Mouse (Mus musculus) forebrain, embryonic 12.5 days (tissue): ENCODE measurements around the gene 4921524J17Rik. TPM values are rescaled to one million over a fixed set of nuclear protein-coding genes. Genes with fewer than 3 reads are reported as not detected.

Experiments
- ATAC-seq: fragments of 200-750 bp; cut with Nextera tagmentation; 2 replicates; pipeline ENCODE4 v1.8.0; 2017; ENCODE audit warnings: moderate TSS enrichment; ENCODE audit not compliant: low FRiP score
- H3K27ac ChIP-seq: fragments of 300-500 bp; sonication (generic); 2 replicates; pipeline ENCODE4 v1.5.1; 2016; ENCODE audit warnings: mild to moderate bottlenecking
- H3K27me3 ChIP-seq: fragments of 300-500 bp; sonication (generic); 2 replicates; pipeline ENCODE4 v1.6.1; 2016; ENCODE audit warnings: mild to moderate bottlenecking
- H3K36me3 ChIP-seq: fragments of 300-500 bp; sonication (generic); replicated peaks from 2 replicates; pipeline ENCODE4 v1.6.1; 2016; ENCODE audit warnings: mild to moderate bottlenecking
- H3K4me1 ChIP-seq: fragments of 300-500 bp; sonication (generic); 2 replicates; pipeline ENCODE4 v1.6.1; 2016
- H3K4me2 ChIP-seq: fragments of 300-500 bp; sonication (generic); 2 replicates; pipeline ENCODE4 v1.6.1; 2016; ENCODE audit warnings: mild to moderate bottlenecking, moderate library complexity
- H3K4me3 ChIP-seq: fragments of 300-500 bp; sonication (generic); replicated peaks from 2 replicates; pipeline ENCODE4 v1.5.1; 2016; ENCODE audit warnings: mild to moderate bottlenecking
- H3K9ac ChIP-seq: fragments of 300-500 bp; sonication (generic); 2 replicates; pipeline ENCODE4 v1.6.1; 2016; ENCODE audit warnings: mild to moderate bottlenecking
- H3K9me3 ChIP-seq: fragments of 300-500 bp; sonication (generic); 2 replicates; pipeline ENCODE4 v1.6.1; 2016
- WGBS: fragments of 180-500 bp; shearing (Covaris S2); methylation state at CpG from one replicate; pipeline ENCODE4 v1.1.7; 2016; 5-methylcytosine and 5-hydroxymethylcytosine counted together
- polyA plus RNA-seq: library from polyadenylated mRNA; unstranded; fragments of >200 nt; fragmentation: Nextera tagmentation; extraction: Ambion mirVana; gene quantifications from 2 replicates; pipeline ENCODE4 v1.2.1, GENCODE M21; 2016

The 4921524J17Rik gene
- polyA plus RNA-seq, 1 experiment from 2014 or later: 46.1 TPM

DNA sequence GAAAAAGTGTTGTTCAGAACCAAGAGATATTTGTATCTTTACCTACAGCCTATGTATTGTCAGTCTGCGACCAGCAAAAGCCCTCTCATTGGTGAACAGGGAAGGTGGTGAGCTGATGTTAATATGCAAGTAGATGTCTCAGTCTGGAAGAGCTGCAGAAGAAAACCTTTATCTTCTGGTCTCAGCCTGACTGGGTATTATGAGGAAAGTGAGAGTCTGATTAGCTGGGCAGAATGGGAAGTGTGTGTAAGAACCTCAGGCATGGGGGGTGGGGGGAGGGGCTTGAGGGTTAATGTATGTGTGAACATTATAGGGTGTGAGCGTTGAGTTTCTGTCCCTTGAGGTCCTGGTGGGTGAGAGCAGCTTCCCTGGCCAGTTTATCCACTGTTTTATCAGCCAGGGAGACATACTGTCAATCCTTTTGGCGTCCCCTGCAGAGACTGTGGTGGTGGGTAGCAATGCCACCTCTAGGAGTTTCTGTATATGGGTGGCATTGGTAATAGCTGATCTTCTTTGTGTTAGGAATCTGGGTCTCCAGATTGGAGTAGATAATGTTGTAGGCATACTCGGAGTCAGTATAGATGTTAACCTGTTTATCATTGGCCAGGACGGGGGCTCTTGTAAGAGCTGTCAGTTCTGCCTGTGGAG is 36.1 kb downstream of the 4921524J17Rik start:
- WGBS: 93% methylated on average over 5 of the region's 5 CpGs
- Histone ChIP-seq H3K27me3 (no peaks in the 10 kb centered on the region), H3K27ac (no peak overlapping the region), H3K36me3 (no peaks in the 10 kb centered on the region), H3K9ac (no peak overlapping the region), H3K9me3 (no peaks in the 10 kb centered on the region), H3K4me2 (no peak overlapping the region), H3K4me3 (no peak overlapping the region), H3K4me1 (no peaks in the 10 kb centered on the region)
- ATAC-seq: no peak

DNA sequence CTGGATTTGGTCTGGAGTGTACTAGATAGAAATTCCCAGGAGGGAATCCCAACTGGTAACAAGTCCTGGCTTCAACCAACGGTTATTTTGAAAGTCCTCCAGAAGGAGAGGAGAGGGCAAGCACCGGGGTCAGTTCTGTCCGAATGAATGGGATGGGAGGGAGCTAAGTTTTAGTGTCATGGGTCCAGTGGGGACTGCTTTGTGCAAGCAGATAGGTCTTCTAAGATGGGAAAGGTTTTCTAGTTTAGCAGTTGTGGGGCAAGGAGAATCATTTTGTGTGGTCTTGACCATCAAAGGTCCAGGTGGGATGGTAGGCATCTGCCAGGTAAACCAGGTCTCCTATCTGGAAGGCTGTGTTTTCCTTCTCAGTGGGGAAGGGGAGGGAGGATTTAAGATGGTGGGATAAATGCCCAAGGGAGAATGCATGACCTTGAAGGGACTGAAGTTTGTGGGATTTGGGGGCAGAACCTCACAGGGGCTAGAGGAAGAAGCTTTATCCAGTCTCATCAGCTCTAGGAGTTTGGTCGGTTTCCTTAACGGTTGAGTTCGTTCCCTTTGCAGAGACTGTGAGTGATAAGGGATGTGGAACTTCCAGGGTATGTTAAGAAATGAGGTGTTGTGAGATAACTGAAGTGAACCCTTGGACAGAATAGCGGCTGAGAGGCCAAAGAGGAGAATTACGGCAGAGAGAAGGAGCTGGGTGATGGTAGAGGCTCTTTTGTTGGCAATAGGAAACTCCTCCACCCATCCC is 36.8 kb downstream of the 4921524J17Rik start:
- Histone ChIP-seq H3K4me2 (no peak overlapping the region), H3K9me3 (no peaks in the 10 kb centered on the region), H3K9ac (no peak overlapping the region), H3K27me3 (no peaks in the 10 kb centered on the region), H3K4me3 (no peak overlapping the region), H3K27ac (no peak overlapping the region), H3K4me1 (no peaks in the 10 kb centered on the region), H3K36me3 (no peaks in the 10 kb centered on the region)
- ATAC-seq: no peak
- 89% methylated on average over 8 of the region's 8 CpGs for WGBS

DNA sequence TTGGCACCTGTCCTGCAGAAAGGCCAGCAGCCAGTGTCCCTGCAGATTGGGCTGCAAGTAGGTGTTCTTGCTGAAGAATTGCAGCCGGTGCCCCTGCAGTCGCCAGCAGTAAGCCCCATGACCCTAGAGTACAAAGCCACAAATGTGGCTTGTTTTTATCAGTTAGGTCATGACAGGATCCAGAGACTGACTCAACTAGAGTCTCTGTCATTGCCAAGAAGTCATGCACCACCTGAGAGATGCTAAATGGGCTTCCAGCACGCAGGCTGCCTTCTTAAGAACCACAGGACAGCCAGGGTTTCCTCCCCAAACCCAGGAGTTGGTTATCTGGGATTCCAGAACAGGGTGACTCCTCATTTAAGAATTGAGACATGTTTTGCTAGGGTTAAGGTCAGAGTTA is 37.6 kb downstream of the 4921524J17Rik start:
- 76% methylated on average over 3 of the region's 3 CpGs for WGBS
- no peaks in the 10 kb centered on the region for H3K36me3 ChIP-seq
- no peaks in the 10 kb centered on the region for H3K27me3 ChIP-seq
- H3K4me2 ChIP-seq: no peak overlapping the region
- ATAC-seq: no peak
- H3K9me3 ChIP-seq: no peaks in the 10 kb centered on the region
- H3K27ac ChIP-seq: no peak overlapping the region
- no peak overlapping the region for H3K4me3 ChIP-seq
- no peak overlapping the region for H3K9ac ChIP-seq
- H3K4me1 ChIP-seq: no peaks in the 10 kb centered on the region

DNA sequence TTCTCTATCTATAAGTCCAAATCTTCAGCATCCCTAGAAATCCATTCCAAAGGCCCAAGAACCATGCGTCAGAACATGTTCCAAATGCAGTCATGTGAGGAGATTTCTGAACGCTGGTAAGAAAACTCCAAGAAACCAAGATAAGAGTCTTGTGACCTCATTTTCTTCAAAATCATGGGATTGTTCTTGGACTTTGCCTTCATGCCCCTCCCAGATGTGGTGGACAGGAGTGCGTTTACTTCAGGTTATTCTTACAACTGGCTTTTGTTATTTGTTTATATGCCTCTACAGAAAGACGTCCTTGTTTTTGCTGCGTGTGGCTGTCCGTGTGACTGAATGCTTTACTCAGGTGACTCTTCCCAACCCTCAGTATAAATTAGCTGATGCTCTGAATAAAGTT is 39.4 kb downstream of the 4921524J17Rik start:
- 99% methylated on average over 6 of the region's 6 CpGs for WGBS
- Histone ChIP-seq H3K9ac (no peak overlapping the region), H3K4me2 (no peak overlapping the region), H3K4me1 (no peaks in the 10 kb centered on the region), H3K27me3 (no peaks in the 10 kb centered on the region), H3K9me3 (no peaks in the 10 kb centered on the region), H3K4me3 (no peak overlapping the region), H3K27ac (no peak overlapping the region), H3K36me3 (no peaks in the 10 kb centered on the region)
- no peak for ATAC-seq

DNA sequence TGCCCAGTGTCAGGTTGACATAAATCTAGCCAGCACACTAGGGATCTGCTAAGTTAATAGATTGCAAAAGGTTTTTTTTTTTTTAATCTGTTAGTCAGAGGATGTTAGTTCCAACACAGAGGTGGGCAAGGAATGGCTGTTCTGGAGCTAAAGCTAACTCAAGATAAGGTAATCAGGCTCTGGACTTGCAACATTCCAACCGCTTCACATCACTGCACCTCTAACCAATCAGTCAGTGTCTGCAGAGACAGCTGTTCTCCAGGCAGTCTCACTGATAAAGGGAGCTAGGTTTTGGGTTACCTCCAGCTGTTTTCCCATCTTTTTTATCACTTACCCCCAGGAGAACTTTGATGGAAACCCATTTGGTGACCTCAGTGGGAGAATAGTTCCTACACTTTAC is 41.2 kb downstream of the 4921524J17Rik start:
- Histone ChIP-seq H3K4me2 (no peak overlapping the region), H3K36me3 (no peaks in the 10 kb centered on the region), H3K9ac (no peak overlapping the region), H3K27ac (no peak overlapping the region), H3K27me3 (no peaks in the 10 kb centered on the region), H3K4me1 (no peaks in the 10 kb centered on the region), H3K4me3 (no peak overlapping the region), H3K9me3 (no peaks in the 10 kb centered on the region)
- ATAC-seq: no peak
- WGBS: 100% methylated on average over 1 of the region's 1 CpGs

DNA sequence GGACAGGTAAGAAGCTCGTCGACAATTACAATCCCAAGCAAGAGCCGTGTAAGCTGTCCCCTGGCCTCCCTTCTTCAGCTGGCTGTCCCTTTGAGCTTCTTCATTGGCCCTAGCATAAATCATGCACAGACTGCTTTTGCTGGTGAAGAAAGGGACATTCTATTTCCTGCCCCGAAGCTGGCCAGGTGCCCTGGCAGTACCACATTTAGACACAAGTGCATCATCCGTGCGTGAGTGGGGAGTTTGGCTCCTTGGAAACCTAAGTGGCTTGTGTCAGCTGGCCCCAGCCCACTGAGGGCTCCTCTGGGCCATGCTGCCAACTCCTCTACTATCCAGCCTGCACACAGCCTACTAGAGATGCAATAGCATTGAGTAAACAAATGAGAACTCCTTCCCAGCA is 46.4 kb downstream of the 4921524J17Rik start, which contains the start of gene Mylk3:
Gene Mylk3 (minus strand): TSS at position 141 of the 400 bp plus-strand sequence.
- no peaks in the 10 kb centered on the region for H3K36me3 ChIP-seq
- H3K27ac ChIP-seq: no peak within 1 kb of the TSS
- H3K4me3 ChIP-seq: no peak within 1 kb of the TSS
- H3K4me1 ChIP-seq: peaks cover 3% of the 10 kb centered on the region; the same call in 1 of the 2 replicates
- ATAC-seq: no peak
- WGBS: 87% methylated on average over 6 of the region's 6 CpGs
- H3K9me3 ChIP-seq: no peaks in the 10 kb centered on the region
- no peak within 1 kb of the TSS for H3K4me2 ChIP-seq
- H3K9ac ChIP-seq: no peak within 1 kb of the TSS
- no peaks in the 10 kb centered on the region for H3K27me3 ChIP-seq

DNA sequence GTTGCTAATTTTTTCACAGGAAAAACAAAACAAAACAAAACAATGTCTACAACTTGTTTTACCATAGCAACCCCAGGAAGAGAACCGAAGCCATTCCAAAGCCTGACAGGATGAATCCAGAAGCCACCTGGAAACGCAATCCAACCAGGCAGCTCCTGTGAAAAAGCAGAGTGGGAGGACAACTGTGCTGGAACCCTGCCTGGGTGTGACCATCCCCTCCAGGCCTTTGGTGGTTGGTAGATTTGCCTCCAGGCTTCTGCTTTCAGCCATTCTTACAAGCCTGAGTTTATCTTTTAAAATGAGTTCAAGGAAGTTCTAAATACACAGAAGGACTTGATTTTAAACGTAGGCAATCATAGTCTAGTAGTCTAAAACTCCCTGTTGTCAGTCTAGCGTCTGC is 50.7 kb downstream of the 4921524J17Rik start:
- no peaks in the 10 kb centered on the region for H3K27me3 ChIP-seq
- no peaks in the 10 kb centered on the region for H3K36me3 ChIP-seq
- whole genome bisulfite sequencing: 83% methylated on average over 4 of the region's 4 CpGs
- no peak overlapping the region for H3K27ac ChIP-seq
- peaks cover 3% of the 10 kb centered on the region; the same call in 1 of the 2 replicates for H3K4me1 ChIP-seq
- H3K4me2 ChIP-seq: no peak overlapping the region
- H3K9ac ChIP-seq: no peak overlapping the region
- H3K4me3 ChIP-seq: no peak overlapping the region
- H3K9me3 ChIP-seq: no peaks in the 10 kb centered on the region
- no peak for ATAC-seq

DNA sequence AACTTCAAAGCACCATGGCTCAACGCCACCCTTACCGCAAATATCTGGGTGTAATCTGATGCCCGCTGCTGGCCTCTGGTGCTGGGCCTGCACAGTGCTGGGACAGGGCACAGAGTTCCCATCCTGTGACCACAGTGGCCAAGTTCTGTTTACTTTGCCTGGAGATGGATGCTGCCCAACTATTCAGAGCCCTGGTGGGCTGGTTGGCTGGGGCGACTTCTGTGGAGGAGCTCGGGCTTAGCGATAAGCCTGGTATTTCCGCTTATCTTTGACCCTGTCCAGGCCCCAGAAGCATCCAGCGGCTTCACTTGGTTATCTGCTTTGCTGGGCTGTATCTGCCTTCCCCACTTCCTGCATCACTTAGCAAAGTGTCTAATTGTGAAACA is 51.8 kb downstream of the 4921524J17Rik start:
- peaks cover 3% of the 10 kb centered on the region; the same call in 1 of the 2 replicates for H3K4me1 ChIP-seq
- no peaks in the 10 kb centered on the region for H3K36me3 ChIP-seq
- H3K4me3 ChIP-seq: no peak overlapping the region
- no peak overlapping the region for H3K27ac ChIP-seq
- 83% methylated on average over 8 of the region's 8 CpGs for WGBS
- no peak for ATAC-seq
- no peak overlapping the region for H3K9ac ChIP-seq
- no peaks in the 10 kb centered on the region for H3K27me3 ChIP-seq
- H3K9me3 ChIP-seq: no peaks in the 10 kb centered on the region
- no peak overlapping the region for H3K4me2 ChIP-seq

DNA sequence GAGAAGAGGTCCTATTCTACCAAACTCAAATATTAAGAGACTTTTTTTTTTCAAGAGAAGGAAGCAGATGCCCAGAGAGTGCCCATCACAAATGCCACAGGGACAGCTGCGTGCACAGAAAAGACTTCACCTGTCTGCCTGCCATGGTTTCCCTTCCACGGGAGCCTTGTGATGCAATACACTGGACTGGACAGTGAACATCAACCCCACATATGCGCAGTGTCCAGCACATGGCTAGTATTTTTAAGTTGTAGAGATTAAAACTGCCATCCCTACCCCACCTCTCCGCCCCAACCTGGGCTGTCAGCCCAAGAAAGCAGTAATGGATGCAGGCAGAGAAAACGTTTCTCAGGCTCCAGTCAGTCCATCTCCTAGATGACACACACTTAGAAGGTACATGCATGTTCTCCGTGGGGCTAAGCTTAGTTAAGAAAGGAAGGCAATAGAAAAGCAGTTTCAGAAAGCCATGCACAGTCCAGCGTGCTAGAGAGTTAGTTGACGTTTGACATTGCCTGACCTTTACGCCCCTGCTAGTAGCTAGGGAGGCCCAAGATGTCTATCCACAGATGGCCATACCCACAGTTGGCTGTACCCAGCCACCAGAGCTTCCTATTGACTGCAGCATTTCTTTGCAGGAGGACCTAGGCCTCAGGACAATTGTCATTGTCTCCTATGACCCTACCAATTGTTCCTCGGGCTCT is 52.4 kb downstream of the 4921524J17Rik start:
- Histone ChIP-seq H3K27ac (no peak overlapping the region), H3K4me1 (peaks cover 3% of the 10 kb centered on the region; the same call in 1 of the 2 replicates), H3K9ac (no peak overlapping the region), H3K36me3 (no peaks in the 10 kb centered on the region), H3K9me3 (no peaks in the 10 kb centered on the region), H3K27me3 (no peaks in the 10 kb centered on the region), H3K4me2 (no peak overlapping the region), H3K4me3 (no peak overlapping the region)
- no peak for ATAC-seq
- 88% methylated on average over 10 of the region's 10 CpGs for WGBS

DNA sequence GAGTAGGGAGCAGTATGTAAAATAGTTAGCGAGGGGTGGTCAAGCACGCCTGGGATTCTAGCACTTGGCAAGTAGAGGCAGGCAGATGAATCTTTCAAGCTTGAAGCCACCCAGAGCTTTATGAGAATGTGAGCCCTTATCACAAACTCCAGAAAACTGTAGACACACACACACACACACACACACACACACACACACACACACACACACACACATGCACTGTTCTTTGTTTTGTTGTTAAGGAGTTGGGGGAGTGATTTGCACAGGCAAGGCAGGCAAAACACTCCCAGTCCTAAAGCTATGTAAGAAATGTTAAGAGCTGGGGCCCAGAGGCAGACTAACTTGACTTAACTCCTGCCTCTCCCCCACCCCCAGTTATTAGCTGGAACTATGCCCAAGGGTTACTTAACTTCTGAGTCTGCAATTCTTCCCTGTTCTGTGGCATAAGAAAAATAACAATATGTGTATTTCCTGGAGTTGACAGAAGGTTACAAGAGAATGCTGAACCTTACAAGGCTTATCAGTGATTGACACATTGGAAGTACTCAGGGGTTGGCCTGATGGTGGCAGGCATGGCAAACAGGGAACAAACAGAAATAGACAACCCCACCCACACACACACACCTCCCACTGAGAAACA is 53.4 kb downstream of the 4921524J17Rik start:
- Histone ChIP-seq H3K4me1 (peaks cover 3% of the 10 kb centered on the region; the same call in 1 of the 2 replicates), H3K27ac (no peak overlapping the region), H3K4me2 (no peak overlapping the region), H3K27me3 (no peaks in the 10 kb centered on the region), H3K36me3 (no peaks in the 10 kb centered on the region), H3K9ac (no peak overlapping the region), H3K4me3 (no peak overlapping the region), H3K9me3 (no peaks in the 10 kb centered on the region)
- 51% methylated on average over 2 of the region's 2 CpGs for WGBS
- ATAC-seq: no peak

DNA sequence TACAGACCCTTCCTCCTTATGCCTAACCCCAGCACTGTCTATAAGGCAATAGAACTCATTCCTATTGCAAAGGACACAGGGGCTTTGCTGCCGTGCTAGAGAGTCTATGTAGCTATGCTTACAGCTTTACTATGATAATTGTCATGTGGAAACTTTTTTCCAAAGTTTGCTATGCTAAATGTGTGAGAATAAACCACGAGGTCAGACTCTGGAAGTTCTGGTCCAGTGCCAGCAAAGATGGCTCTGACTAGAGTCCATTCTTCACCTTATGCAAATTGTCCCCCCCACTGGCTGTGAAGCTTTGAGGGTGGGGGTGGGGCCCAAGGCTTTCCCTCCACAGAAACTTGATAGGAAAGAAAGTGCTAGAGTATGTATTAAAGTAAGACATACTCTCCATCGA is 56.1 kb downstream of the 4921524J17Rik start:
- Histone ChIP-seq H3K9me3 (no peaks in the 10 kb centered on the region), H3K4me2 (no peak overlapping the region), H3K9ac (no peak overlapping the region), H3K4me1 (no peaks in the 10 kb centered on the region), H3K27me3 (no peaks in the 10 kb centered on the region), H3K27ac (no peak overlapping the region), H3K36me3 (no peaks in the 10 kb centered on the region), H3K4me3 (no peak overlapping the region)
- WGBS: 72% methylated on average over 3 of the region's 3 CpGs
- no peak for ATAC-seq

DNA sequence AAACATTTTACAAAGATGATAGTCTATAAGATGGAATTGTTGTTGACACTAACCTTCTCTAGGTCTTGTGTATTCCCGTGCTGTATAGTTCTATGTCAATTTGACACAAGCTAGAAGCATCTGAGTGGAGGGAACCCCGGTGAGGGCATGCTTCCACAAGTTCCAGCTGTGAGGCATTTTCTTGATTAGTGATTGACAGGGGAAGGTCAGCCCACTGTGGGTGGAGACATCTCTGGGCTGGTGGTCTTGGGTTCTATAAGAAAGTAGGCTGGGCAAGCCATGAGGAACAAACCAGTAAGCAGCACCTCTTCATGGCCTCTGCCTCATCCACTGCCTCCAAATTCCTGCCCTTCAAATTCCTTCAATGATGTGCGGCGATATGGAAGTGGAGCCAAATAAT is 58.3 kb downstream of the 4921524J17Rik start:
- H3K36me3 ChIP-seq: no peaks in the 10 kb centered on the region
- no peak overlapping the region for H3K4me3 ChIP-seq
- whole genome bisulfite sequencing: 70% methylated on average over 4 of the region's 4 CpGs
- H3K27me3 ChIP-seq: no peaks in the 10 kb centered on the region
- no peaks in the 10 kb centered on the region for H3K9me3 ChIP-seq
- H3K27ac ChIP-seq: no peak overlapping the region
- H3K4me1 ChIP-seq: no peaks in the 10 kb centered on the region
- H3K4me2 ChIP-seq: no peak overlapping the region
- ATAC-seq: no peak
- no peak overlapping the region for H3K9ac ChIP-seq
